In genomic region chrX:152019294-152019693, GRCm38 (mm10) we compare ENCODE assay signal across 21 mouse cellular contexts. TPM values are rescaled to one million over a fixed set of nuclear protein-coding genes. Genes with fewer than 3 reads are reported as not detected.
DNase-seq lines count a peak whose midpoint lies in the region; ATAC-seq lines count a peak whose summit lies in the region.
"Had no signal": no experiment of that assay in that cellular context is flagged by ENCODE, and none has a peak within 500 bp of the region (broad histone marks: within the 10 kb centered on the region; RNA-seq: fewer than 3 reads in every experiment).

No protein-coding gene starts in this region.

- no peak for ATAC-seq in liver, embryonic 11.5 days (replicated peaks; ENCODE audit: low FRiP score)
- ATAC-seq in megakaryocyte progenitor cell, adult 5-6 weeks (replicated peaks; ENCODE audit: poor library complexity): peak; percentile 26; the same call in 1 of the 2 replicates
- no peak for ATAC-seq in heart, embryonic 12.5 days (ENCODE audit: insufficient number of reproducible peaks, low FRiP score)
- ATAC-seq in midbrain, embryonic 14.5 days (ENCODE audit: low FRiP score, low TSS enrichment): no peak
- no peak for ATAC-seq in monocyte, adult 5-6 weeks (replicated peaks; ENCODE audit: insufficient number of reproducible peaks, low FRiP score, low TSS enrichment, poor library complexity, severe bottlenecking)
- ATAC-seq: forebrain, postnatal 0 days; intestine, embryonic 16.5 days had no signal

- 57% methylated on average over 2 of the region's 2 CpGs for WGBS in liver, embryonic 11.5 days
- 85% methylated on average over 2 of the region's 2 CpGs for WGBS in heart, embryonic 12.5 days
- 91% methylated on average over 2 of the region's 2 CpGs for WGBS in midbrain, embryonic 14.5 days

- DNase-seq in CD8-positive naive resting alpha-beta T cell, adult 2 months (ENCODE audit: low read depth in 2 of 2, low spot score in 2 of 2): peak; percentile 29 to 39
- peak; percentile 54 for DNase-seq in T-cell, adult 2 months (ENCODE audit: low spot score)
- no peak for DNase-seq in liver, embryonic 11.5 days (ENCODE audit: low spot score)
- no peak for DNase-seq in midbrain, embryonic 14.5 days
- DNase-seq: adrenal gland, adult 2 months; cerebellum, adult 9-11 months; forebrain, postnatal 0 days; kidney, postnatal 36 days; layer of hippocampus, adult 9-11 months; lung, embryonic 14.5 days; lung, postnatal 36 days; right cerebral cortex, postnatal 25 days; thymus, adult 2 months had no signal

- no peaks in the 10 kb centered on the region for H3K9me3 ChIP-seq in liver, embryonic 11.5 days (ENCODE audit: control insufficient read depth, low read length)
- H3K9me3 ChIP-seq in heart, embryonic 12.5 days (replicated peaks): no peaks in the 10 kb centered on the region
- no peaks in the 10 kb centered on the region for H3K9me3 ChIP-seq in midbrain, embryonic 14.5 days (ENCODE audit: control insufficient read depth, low read length)
- H3K9me3 ChIP-seq: heart, embryonic 13.5 days; hindbrain, embryonic 15.5 days; limb, embryonic 12.5 days; midbrain, embryonic 12.5 days had no signal

- no peaks in the 10 kb centered on the region for H3K36me3 ChIP-seq in liver, embryonic 11.5 days (ENCODE audit: control insufficient read depth, insufficient read depth, low read length)
- peaks cover 6% of the 10 kb centered on the region for H3K36me3 ChIP-seq in heart, embryonic 12.5 days
- H3K36me3 ChIP-seq in midbrain, embryonic 14.5 days (ENCODE audit: control insufficient read depth, insufficient read depth, low read length): 0 out of 2 replicates have a peak, but pooled peaks cover 2% of the 10 kb centered on the region
- H3K36me3 ChIP-seq: hindbrain, embryonic 15.5 days had no signal

- no peak overlapping the region for H3K27ac ChIP-seq in liver, embryonic 11.5 days (ENCODE audit: low read depth, low read length)
- H3K27ac ChIP-seq in heart, embryonic 12.5 days (ENCODE audit: poor library complexity, severe bottlenecking): no peak overlapping the region
- H3K27ac ChIP-seq in midbrain, embryonic 14.5 days (replicated peaks; ENCODE audit: low read depth, low read length): no peak overlapping the region
- H3K27ac ChIP-seq: heart, embryonic 13.5 days; hindbrain, embryonic 15.5 days; limb, embryonic 12.5 days; midbrain, embryonic 12.5 days had no signal

- H3K4me1 ChIP-seq in liver, embryonic 11.5 days (replicated peaks; ENCODE audit: control insufficient read depth, insufficient read depth, low read length): peaks cover 4% of the 10 kb centered on the region; the same call in 1 of the 2 replicates
- H3K4me1 ChIP-seq in heart, embryonic 12.5 days (replicated peaks): peaks cover 9% of the 10 kb centered on the region
- 0 out of 2 replicates have a peak, but pooled peaks cover 4% of the 10 kb centered on the region for H3K4me1 ChIP-seq in midbrain, embryonic 14.5 days (ENCODE audit: control insufficient read depth, insufficient read depth, low read length)

- H3K9ac ChIP-seq in liver, embryonic 11.5 days (ENCODE audit: low read depth, low read length): no peak overlapping the region
- H3K9ac ChIP-seq in heart, embryonic 12.5 days: no peak overlapping the region
- H3K9ac ChIP-seq in midbrain, embryonic 14.5 days (replicated peaks; ENCODE audit: low read length): no peak overlapping the region
- H3K9ac ChIP-seq: forebrain, postnatal 0 days; heart, embryonic 13.5 days; hindbrain, embryonic 15.5 days; limb, embryonic 12.5 days; lung, embryonic 14.5 days; midbrain, embryonic 12.5 days had no signal

- H3K27me3 ChIP-seq in liver, embryonic 11.5 days (replicated peaks; ENCODE audit: control insufficient read depth, insufficient read depth, low read length): peaks cover 14% of the 10 kb centered on the region
- H3K27me3 ChIP-seq in heart, embryonic 12.5 days (replicated peaks): no peaks in the 10 kb centered on the region
- H3K27me3 ChIP-seq in midbrain, embryonic 14.5 days (ENCODE audit: control insufficient read depth, insufficient read depth, low read length): 0 out of 2 replicates have a peak, but pooled peaks cover 10% of the 10 kb centered on the region

- H3K4me3 ChIP-seq in liver, embryonic 11.5 days (ENCODE audit: low read depth, low read length): 0 out of 2 replicates have a peak overlapping the region, but pooled peaks have one; percentile 10
- H3K4me3 ChIP-seq in heart, embryonic 12.5 days: no peak overlapping the region
- H3K4me3 ChIP-seq in midbrain, embryonic 14.5 days (replicated peaks; ENCODE audit: low read depth, low read length): no peak overlapping the region
- H3K4me3 ChIP-seq: heart, embryonic 13.5 days; hindbrain, embryonic 15.5 days; limb, embryonic 12.5 days; midbrain, embryonic 12.5 days had no signal

- H3K4me2 ChIP-seq in liver, embryonic 11.5 days: peak overlapping the region; percentile 42
- H3K4me2 ChIP-seq in heart, embryonic 12.5 days: no peak overlapping the region
- no peak overlapping the region for H3K4me2 ChIP-seq in midbrain, embryonic 14.5 days (ENCODE audit: low read length)
- H3K4me2 ChIP-seq: heart, embryonic 13.5 days; hindbrain, embryonic 15.5 days; limb, embryonic 12.5 days; midbrain, embryonic 12.5 days had no signal

RNA-seq across cellular contexts. Expression of gene Smc1a, which starts 3.1 kb away (rescaled TPM):
- 99.0 and 108 TPM in 2 replicates for polyA plus RNA-seq in liver, embryonic 11.5 days (2014; fragmentation: Nextera tagmentation; extraction: Ambion mirVana)
- total RNA-seq in megakaryocyte progenitor cell, adult 5-6 weeks (2015): 121 and 125 TPM in 2 replicates
- total RNA-seq in megakaryocyte progenitor cell, adult 5-6 weeks (2017): 264 and 317 TPM in 2 replicates
- 78.1 and 79.3 TPM in 2 replicates for polyA plus RNA-seq in heart, embryonic 12.5 days (2016; fragmentation: Nextera tagmentation; extraction: Ambion mirVana)
- 50.2 and 83.1 TPM in 2 replicates for polyA plus RNA-seq in midbrain, embryonic 14.5 days (2014; fragmentation: Nextera tagmentation; extraction: Ambion mirVana)
- total RNA-seq in monocyte, adult 5-6 weeks (2017): 147 to 201 TPM (median 184 TPM) in 3 replicates

RNA-seq across cellular contexts. Expression of gene Ribc1, which starts 3.2 kb away (rescaled TPM):
- polyA plus RNA-seq in liver, embryonic 11.5 days (2014; fragmentation: Nextera tagmentation; extraction: Ambion mirVana): 4.5 and 5.0 TPM in 2 replicates
- 1.6 and 2.9 TPM in 2 replicates for total RNA-seq in megakaryocyte progenitor cell, adult 5-6 weeks (2015)
- 3.0 and 3.3 TPM in 2 replicates for total RNA-seq in megakaryocyte progenitor cell, adult 5-6 weeks (2017)
- 2.2 and 2.4 TPM in 2 replicates for polyA plus RNA-seq in heart, embryonic 12.5 days (2016; fragmentation: Nextera tagmentation; extraction: Ambion mirVana)
- polyA plus RNA-seq in midbrain, embryonic 14.5 days (2014; fragmentation: Nextera tagmentation; extraction: Ambion mirVana): 2.0 and 2.8 TPM in 2 replicates
- total RNA-seq in monocyte, adult 5-6 weeks (2017): 0.95 to 1.5 TPM in 2 of 3 replicates, not detected in the other

RNA-seq across cellular contexts. Expression of gene Hsd17b10, which starts 17.6 kb away (rescaled TPM):
- polyA plus RNA-seq in liver, embryonic 11.5 days (2014; fragmentation: Nextera tagmentation; extraction: Ambion mirVana): 149 and 152 TPM in 2 replicates
- total RNA-seq in megakaryocyte progenitor cell, adult 5-6 weeks (2015): 110 and 139 TPM in 2 replicates
- 76.0 and 85.4 TPM in 2 replicates for total RNA-seq in megakaryocyte progenitor cell, adult 5-6 weeks (2017)
- polyA plus RNA-seq in heart, embryonic 12.5 days (2016; fragmentation: Nextera tagmentation; extraction: Ambion mirVana): 155 and 159 TPM in 2 replicates
- polyA plus RNA-seq in midbrain, embryonic 14.5 days (2014; fragmentation: Nextera tagmentation; extraction: Ambion mirVana): 106 and 111 TPM in 2 replicates
- 42.7 to 58.8 TPM (median 44.5 TPM) in 3 replicates for total RNA-seq in monocyte, adult 5-6 weeks (2017)

Comparison
In these comparisons a context has a peak if more than half of its experiments do, and no peak if none do; other contexts are left out.
1. DNase-seq: peak in CD8-positive naive resting alpha-beta T cell, adult 2 months (2 of 2) and T-cell, adult 2 months (single experiment); none in liver, embryonic 11.5 days (single experiment) and midbrain, embryonic 14.5 days (single experiment).